Mouse (Mus musculus): ENCODE results near the gene Rd3. TPM values are rescaled to one million over a fixed set of nuclear protein-coding genes. Genes with fewer than 3 reads are reported as not detected.

Rd3 gene
- total and polyA plus RNA-seq, 3 experiments = 0.14 to 0.42 (median 0.38) TPM

Small RNA genes within 50 kb of the gene (microRNA-seq; reads per million reads assigned to microRNA genes)
- 0.22 to 0.41 reads per million in 2 experiments for gene Mir3473c

Other genes starting within 250 kb of the Rd3 start
- gene Nek2, start 155.9 kb upstream of the Rd3 start, total RNA-seq (2021) = 1 to 10 TPM; 1.7 to 2.2 TPM
- 0.98 and 1.1 TPM in 2 replicates for gene Nek2, start 155.9 kb upstream of the Rd3 start, polyA plus RNA-seq (2012; rRNA removed)
- gene Slc30a1, start 70.6 kb upstream of the Rd3 start, total RNA-seq (2021) = 10 to 100 TPM; 18.4 to 19.3 TPM
- 16.7 and 17.6 TPM in 2 replicates for gene Slc30a1, start 70.6 kb upstream of the Rd3 start, polyA plus RNA-seq (2012; rRNA removed)
- gene Traf5, start 115.2 kb downstream of the Rd3 start, total RNA-seq (2021) = 10 to 100 TPM in 1 of 2 experiments, 1 to 10 TPM in 1; 2.9 to 10.3 TPM
- gene Traf5, start 115.2 kb downstream of the Rd3 start, polyA plus RNA-seq (2012; rRNA removed) = 1.7 and 2.0 TPM in 2 replicates
- 10 to 100 TPM; 20.7 to 23.8 TPM for gene Rcor3, start 160.7 kb downstream of the Rd3 start, total RNA-seq (2021)
- 36.9 and 41.5 TPM in 2 replicates for gene Rcor3, start 160.7 kb downstream of the Rd3 start, polyA plus RNA-seq (2012; rRNA removed)
- gene Kcnh1, start 213.4 kb downstream of the Rd3 start, total RNA-seq (2021) = under 1 TPM; 0.12 to 0.24 TPM
- gene Kcnh1, start 213.4 kb downstream of the Rd3 start, polyA plus RNA-seq (2012; rRNA removed) = 0.07 and 0.09 TPM in 2 replicates